Mouse (Mus musculus) cerebellum, adult 2 months (tissue): ENCODE data around the gene Ctbp1.

ENCODE experiments used
- CTCF ChIP-seq: fragments of 200-500 bp; IDR thresholded peaks from 2 replicates; pipeline ENCODE4 v1.5.1; 2011; ENCODE audit warnings: low read depth, mild to moderate bottlenecking, control low read depth, low read length, moderate library complexity, borderline replicate concordance; ENCODE audit not compliant: insufficient read depth
- POLR2A ChIP-seq: fragments of 200-500 bp; IDR thresholded peaks from 2 replicates; pipeline ENCODE4 v1.6.1; 2011; ENCODE audit warnings: low read length, control low read depth, borderline replicate concordance; ENCODE audit not compliant: insufficient read depth

GRCm38 (mm10) chr5:33218081-33218480, 56.7 kb downstream of the Ctbp1 start, which contains the start of gene Spon2:
- no peak for TF ChIP-seq POLR2A
- TF ChIP-seq CTCF, result no peak
